Mouse (Mus musculus) hindbrain, postnatal 0 days (tissue): ENCODE measurements at regions not wholly inside any gene's neighbourhood (a gene's known extent, or its start where the extent isn't known, plus 50 kb on each side); places are given as distances from the start of the nearest gene placed in this dataset.

Source experiments
- ATAC-seq: fragments of 200-750 bp; cut with Nextera tagmentation; 2 replicates; pipeline ENCODE4 v1.8.0; 2017; ENCODE audit warnings: mild to moderate bottlenecking, moderate TSS enrichment, moderate library complexity
- DNase-seq: peaks from one replicate; pipeline ENCODE4 v3.0.0-alpha.2; 2015; ENCODE audit warnings: low spot score
- H3K27ac ChIP-seq: fragments of 300-500 bp; sonication (generic); 2 replicates; pipeline ENCODE4 v1.5.1; 2014; ENCODE audit warnings: mild to moderate bottlenecking
- H3K27me3 ChIP-seq: fragments of 300-500 bp; sonication (generic); 2 replicates; pipeline ENCODE4 v1.6.1; 2014; ENCODE audit warnings: low read length, mixed read lengths; ENCODE audit not compliant: insufficient read depth
- H3K36me3 ChIP-seq: fragments of 300-500 bp; sonication (generic); 2 replicates; pipeline ENCODE4 v1.6.1; 2014; ENCODE audit warnings: low read length, mixed read lengths; ENCODE audit not compliant: insufficient read depth
- H3K4me1 ChIP-seq: fragments of 300-500 bp; sonication (generic); 2 replicates; pipeline ENCODE4 v1.6.1; 2014; ENCODE audit warnings: antibody characterized with exemption, low read length, mixed read lengths; ENCODE audit not compliant: insufficient read depth
- H3K4me2 ChIP-seq: fragments of 300-500 bp; sonication (generic); 2 replicates; pipeline ENCODE4 v1.6.1; 2014; ENCODE audit warnings: low read depth, mild to moderate bottlenecking, low read length, moderate library complexity, mixed read lengths
- H3K4me3 ChIP-seq: fragments of 300-500 bp; sonication (generic); 2 replicates; pipeline ENCODE4 v1.5.1; 2014; ENCODE audit warnings: low read length
- H3K9ac ChIP-seq: fragments of 300-500 bp; sonication (generic); replicated peaks from 2 replicates; pipeline ENCODE4 v1.6.1; 2014; ENCODE audit warnings: mild to moderate bottlenecking, low read length, moderate library complexity, mixed read lengths
- H3K9me3 ChIP-seq: fragments of 300-500 bp; sonication (generic); 2 replicates; pipeline ENCODE4 v1.6.1; 2016; ENCODE audit warnings: low read length, mixed read lengths
- CTCF ChIP-seq: IDR thresholded peaks from 2 replicates; pipeline ENCODE4 v1.5.1; 2016; ENCODE audit warnings: antibody characterized with exemption, control low read depth, low read depth
- WGBS: fragments of 180-500 bp; shearing (Covaris S2); extraction: QIAGEN DNeasy Blood & Tissue Kit; methylation state at CpG from one replicate; pipeline ENCODE4 v1.1.7; 2014; 5-methylcytosine and 5-hydroxymethylcytosine counted together

GRCm38 (mm10) chr10:21535631-21536030, 57.3 kb upstream of the 1700020N01Rik start:
- whole genome bisulfite sequencing = 65% methylated on average over 5 of the region's 5 CpGs
- ATAC-seq = no peak

GRCm38 (mm10) chr10:21538481-21538880, 54.5 kb upstream of the 1700020N01Rik start:
- Histone ChIP-seq H3K27me3 (no peaks in the 10 kb centered on the region), H3K9ac (no peak overlapping the region), H3K4me2 (no peak overlapping the region), H3K4me3 (no peak overlapping the region), H3K4me1 (no peaks in the 10 kb centered on the region), H3K36me3 (no peaks in the 10 kb centered on the region), H3K27ac (no peak overlapping the region), H3K9me3 (no peaks in the 10 kb centered on the region)
- DNase-seq = no peak
- ATAC-seq = no peak
- TF ChIP-seq CTCF = no peak
- 62% methylated on average over 6 of the region's 6 CpGs for WGBS

More at GRCm38 (mm10) chr10:21535631-21536030, 57.3 kb upstream of the 1700020N01Rik start:
- Histone ChIP-seq H3K9ac (no peak overlapping the region), H3K36me3 (no peaks in the 10 kb centered on the region), H3K4me3 (no peak overlapping the region), H3K4me1 (no peaks in the 10 kb centered on the region), H3K27me3 (no peaks in the 10 kb centered on the region), H3K4me2 (no peak overlapping the region), H3K9me3 (no peaks in the 10 kb centered on the region), H3K27ac (no peak overlapping the region)
- no peak for DNase-seq
- TF ChIP-seq CTCF = no peak
